Mouse (Mus musculus) heart, postnatal 25 days (tissue): ENCODE results near the gene Eif5b. TPM values are rescaled to one million over a fixed set of nuclear protein-coding genes. Genes with fewer than 3 reads are reported as not detected.
A peak's percentile ranks its signal among the peaks of the same experiment; 100 is the strongest.
"Not testable (repeated sequence)": the region's sequence is repeated elsewhere in the genome, so short reads cannot be mapped to it uniquely, and the experiment has no call there.

Source experiments
- DNase-seq: peaks from one replicate; pipeline ENCODE4 v3.0.0; 2022; ENCODE audit warnings: low spot score
- intact Hi-C: fragments of 180-260 bp; cut with DNase I; formaldehyde crosslinking; loops from one replicate; pipeline ENCODE4 v1.15.1; 2025
- total RNA-seq, 2 experiments: library from RNA; stranded (reverse); gene quantifications; 2 replicates each; pipeline ENCODE4 v1.2.3; 2021

Eif5b gene
- total RNA-seq, result 10 to 100 TPM; 42.9 to 45.7 TPM

GRCm38 (mm10) chr1:37997867-37998266 is at the start of gene Eif5b, which contains the start of gene Txndc9:
Gene Eif5b (plus strand): TSS chr1:37998010.
Gene Txndc9 (minus strand): TSS chr1:37997893.
- DNase-seq, result peak; percentile 89
- intact Hi-C loops, result loop anchor here (2.0 to 10.0 kb wide), 3 partner anchors 106 to 133 kb away; partner anchors contain the start of genes Mitd1, Mrpl30 and Tsga10

- DNase-seq, result no peak
- intact Hi-C loops, result no loop called here
These were observed 48.9 kb upstream of the Eif5b start for GRCm38 (mm10) chr1:37948906-37949305.

- intact Hi-C loops, result no loop called here
- no peak for DNase-seq
These were observed 43.0 kb upstream of the Eif5b start for GRCm38 (mm10) chr1:37954786-37955185.

GRCm38 (mm10) chr1:37955251-37955650 is 42.6 kb upstream of the Eif5b start:
- intact Hi-C loops, result no loop called here
- no peak for DNase-seq

- intact Hi-C loops, result no loop called here
These were observed 40.9 kb upstream of the Eif5b start for GRCm38 (mm10) chr1:37956690-37957431.

GRCm38 (mm10) chr1:37957659-37958058 is 40.2 kb upstream of the Eif5b start, which contains the start of gene Lyg1:
Gene Lyg1 (minus strand): TSS chr1:37957759.
- intact Hi-C loops, result no loop called here
- DNase-seq, result no peak

More at GRCm38 (mm10) chr1:37956690-37957431, 40.9 kb upstream of the Eif5b start:
- no peak for DNase-seq

GRCm38 (mm10) chr1:37958516-37958915 is 39.3 kb upstream of the Eif5b start:
- DNase-seq, result no peak
- intact Hi-C loops, result no loop called here

GRCm38 (mm10) chr1:37959486-37959885 is 38.3 kb upstream of the Eif5b start:
- intact Hi-C loops, result no loop called here
- no peak for DNase-seq

GRCm38 (mm10) chr1:37965571-37965970 is 32.2 kb upstream of the Eif5b start:
- no peak for DNase-seq
- intact Hi-C loops, result no loop called here

- no peak for DNase-seq
- intact Hi-C loops, result no loop called here
These were observed 29.1 kb upstream of the Eif5b start for GRCm38 (mm10) chr1:37968746-37969145.

- intact Hi-C loops, result no loop called here
These were observed 26.3 kb upstream of the Eif5b start for GRCm38 (mm10) chr1:37971520-37971919.

GRCm38 (mm10) chr1:37976666-37977065 is 21.1 kb upstream of the Eif5b start:
- DNase-seq, intact Hi-C loops: not testable (repeated sequence)

More at GRCm38 (mm10) chr1:37971520-37971919, 26.3 kb upstream of the Eif5b start:
- DNase-seq, result no peak

GRCm38 (mm10) chr1:37977303-37977702 is 20.5 kb upstream of the Eif5b start:
- no peak for DNase-seq
- intact Hi-C loops, result no loop called here

GRCm38 (mm10) chr1:37984326-37984725 is 13.5 kb upstream of the Eif5b start:
- no peak for DNase-seq
- intact Hi-C loops, result no loop called here

GRCm38 (mm10) chr1:37985764-37986323 is 12.0 kb upstream of the Eif5b start:
- intact Hi-C loops, result loop anchor here (5.0 kb wide), 1 partner anchor 84 kb away; no protein-coding TSS in a partner anchor

GRCm38 (mm10) chr1:37987856-37988255 is 10.0 kb upstream of the Eif5b start:
- DNase-seq, result no peak
- intact Hi-C loops, result loop anchor here (5.0 kb wide), 1 partner anchor 86 kb away; no protein-coding TSS in a partner anchor

More at GRCm38 (mm10) chr1:37985764-37986323, 12.0 kb upstream of the Eif5b start:
- DNase-seq, result no peak

- intact Hi-C loops, result loop anchor here (2.0 to 10.0 kb wide), 3 partner anchors 104 to 135 kb away; partner anchors contain the start of genes Mitd1, Mrpl30 and Tsga10
These were observed 1.6 kb upstream of the Eif5b start for GRCm38 (mm10) chr1:37996226-37996625.

GRCm38 (mm10) chr1:37996877-37997484 is 829 bp upstream of the Eif5b start:
- peak; percentile 98 for DNase-seq
- intact Hi-C loops, result loop anchor here (2.0 to 10.0 kb wide), 3 partner anchors 105 to 134 kb away; partner anchors contain the start of genes Mitd1, Mrpl30 and Tsga10

More at GRCm38 (mm10) chr1:37996226-37996625, 1.6 kb upstream of the Eif5b start:
- no peak for DNase-seq

GRCm38 (mm10) chr1:37998371-37999199 is 775 bp downstream of the Eif5b start:
- DNase-seq, result no peak
- intact Hi-C loops, result loop anchor here (5.0 to 10.0 kb wide), 2 partner anchors 106 to 134 kb away; partner anchors contain the start of genes Mitd1, Mrpl30 and Tsga10
